ENCODE assay signal across 7 mouse cellular contexts in genomic region chr14:75844111-75844695, GRCm38 (mm10). TPM values are rescaled to one million over a fixed set of nuclear protein-coding genes. Genes with fewer than 3 reads are reported as not detected.
DNase-seq lines count a peak whose midpoint lies in the region; ATAC-seq and TF ChIP-seq lines count a peak whose summit lies in the region.

No protein-coding gene starts in this region.

- H3K79me2 ChIP-seq in CH12.LX (replicated peaks; ENCODE audit: control insufficient read depth, extremely low read depth, insufficient read depth, poor library complexity, severe bottlenecking) = peaks cover 13% of the 10 kb centered on the region

- TF ChIP-seq RAD21 in CH12.LX (IDR thresholded peaks at IDR 0.05; ENCODE audit: low read depth, low read length) = no peak

- in situ Hi-C loops in CH12.LX (cut with MboI; ENCODE audit: low pct_ligation_motif_present, low pct_unique_long_range_greater_than_20kb, low sequenced_read_pairs) (no loop called here), ES-E14 (cut with MboI; ENCODE audit: low sequenced_read_pairs in 2 of 2, unreplicated experiment in 2 of 2) (no loop called here)

- ATAC-seq in forebrain, postnatal 0 days = no peak
- ATAC-seq in liver, embryonic 16.5 days (ENCODE audit: low read depth) = no peak

- no peak for TF ChIP-seq EP300 in CH12.LX (IDR thresholded peaks at IDR 0.05; ENCODE audit: low read length)

- 5% methylated on average over 14 of the region's 14 CpGs for WGBS in forebrain, postnatal 0 days
- WGBS in liver, embryonic 16.5 days (ENCODE audit: insufficient replicate concordance) = 6% methylated on average over 14 of the region's 14 CpGs

- TF ChIP-seq POLR2A in CH12.LX (IDR thresholded peaks at IDR 0.05; ENCODE audit: low read depth, low read length) = no peak

- TF ChIP-seq CTCF in CH12.LX (conservative IDR thresholded peaks at IDR 0.05 in 1 of 2, IDR thresholded peaks at IDR 0.05 in 1 of 2; ENCODE audit: low read depth in 2 of 2, low read length in 2 of 2) = no peak
- no peak for TF ChIP-seq CTCF in forebrain, postnatal 0 days (IDR thresholded peaks at IDR 0.05; ENCODE audit: low read depth)

- H3K9me3 ChIP-seq in CH12.LX (replicated peaks; ENCODE audit: low read length) = no peaks in the 10 kb centered on the region
- H3K9me3 ChIP-seq in ES-E14 (ENCODE audit: control insufficient read depth, insufficient read depth, low read depth, low read length) = no peaks in the 10 kb centered on the region
- H3K9me3 ChIP-seq in forebrain, postnatal 0 days (ENCODE audit: low read length) = no peaks in the 10 kb centered on the region
- H3K9me3 ChIP-seq in liver, embryonic 16.5 days (replicated peaks; ENCODE audit: control insufficient read depth, low read length) = no peaks in the 10 kb centered on the region

- H3K27me3 ChIP-seq in CH12.LX (replicated peaks) = peaks cover 1% of the 10 kb centered on the region
- H3K27me3 ChIP-seq in forebrain, postnatal 0 days (ENCODE audit: insufficient read depth, low read length) = no peaks in the 10 kb centered on the region
- H3K27me3 ChIP-seq in liver, embryonic 16.5 days (ENCODE audit: control insufficient read depth, insufficient read depth, low read depth, low read length) = no peaks in the 10 kb centered on the region

- H3K9ac ChIP-seq in CH12.LX (ENCODE audit: insufficient read depth, low read depth) (peak overlapping the region; percentile 94), ES-E14 (ENCODE audit: insufficient read depth, low read depth, low read length, poor library complexity, severe bottlenecking) (peak overlapping the region; percentile 86)
- H3K9ac ChIP-seq in forebrain, postnatal 0 days = peak overlapping the region; percentile 95
- peak overlapping the region; percentile 94 for H3K9ac ChIP-seq in liver, embryonic 16.5 days (ENCODE audit: low read depth, low read length)

- H3K36me3 ChIP-seq in CH12.LX (replicated peaks in 1 of 2; ENCODE audit: control insufficient read depth in 1 of 2, insufficient read depth in 1 of 2, low read length in 1 of 2) (peaks cover 24 to 30% of the 10 kb centered on the region in 2 experiments), ES-E14 (ENCODE audit: control insufficient read depth, insufficient read depth, low read length, poor library complexity, severe bottlenecking) (peaks cover 24% of the 10 kb centered on the region)
- H3K36me3 ChIP-seq in forebrain, postnatal 0 days (ENCODE audit: insufficient read depth) = peaks cover 23% of the 10 kb centered on the region
- peaks cover 27% of the 10 kb centered on the region for H3K36me3 ChIP-seq in liver, embryonic 16.5 days (ENCODE audit: control insufficient read depth, insufficient read depth)

- peak overlapping the region; percentile 89 for H3K4me2 ChIP-seq in CH12.LX (ENCODE audit: insufficient read depth, low read depth, poor library complexity, severe bottlenecking)
- peak overlapping the region; percentile 76 for H3K4me2 ChIP-seq in forebrain, postnatal 0 days (ENCODE audit: low read depth)
- H3K4me2 ChIP-seq in liver, embryonic 16.5 days (ENCODE audit: low read depth, low read length) = peak overlapping the region; percentile 61

- H3K4me3 ChIP-seq in CH12.LX (replicated peaks in 1 of 3; ENCODE audit: low read depth in 2 of 3, low read length in 2 of 3, poor library complexity in 1 of 3) (peak overlapping the region; percentile 56 to 92 (median 89)), ES-E14 (ENCODE audit: insufficient read depth in 1 of 2, low read depth in 1 of 2, low read length in 2 of 2, poor library complexity in 1 of 2, severe bottlenecking in 1 of 2) (peak overlapping the region; percentile 80 to 96)
- peak overlapping the region; percentile 81 for H3K4me3 ChIP-seq in forebrain, postnatal 0 days (ENCODE audit: low read depth, low read length)
- peak overlapping the region; percentile 97 for H3K4me3 ChIP-seq in liver, embryonic 16.5 days (ENCODE audit: low read depth, low read length)

- H3K27ac ChIP-seq in CH12.LX (ENCODE audit: insufficient read depth, low read depth) (peak overlapping the region; percentile 56), ES-E14 (ENCODE audit: insufficient read depth, low read depth, low read length, poor library complexity, severe bottlenecking) (no peak overlapping the region)
- H3K27ac ChIP-seq in forebrain, postnatal 0 days (ENCODE audit: low read depth, low read length) = peak overlapping the region; percentile 98
- peak overlapping the region; percentile 99 for H3K27ac ChIP-seq in liver, embryonic 16.5 days (ENCODE audit: low read length)

- dilution Hi-C loops in CH12.LX (cut with MboI; ENCODE audit: extremely low pct_ligation_motif_present, extremely low pct_unique_long_range_greater_than_20kb, low sequenced_read_pairs) = no loop called here

- DNase-seq in CH12.LX (ENCODE audit: extremely low read depth) = no peak
- DNase-seq in ES-E14 (ENCODE audit: low read depth, low spot score) = no peak
- no peak for DNase-seq in forebrain, postnatal 0 days
- DNase-seq in urinary bladder, postnatal 10 days (ENCODE audit: low spot score) = no peak
- no peak for DNase-seq in frontal cortex, adult 2 months (ENCODE audit: extremely low spot score in 1 of 2, low spot score in 1 of 2)
- DNase-seq in ovary, postnatal 36 days (ENCODE audit: low spot score) = no peak

- peaks cover 0 to 28% of the 10 kb centered on the region in 2 experiments; a peak in 2 of 4 replicates for H3K4me1 ChIP-seq in CH12.LX (ENCODE audit: control insufficient read depth in 1 of 2, insufficient read depth in 2 of 2)
- peaks cover 0 to 3% of the 10 kb centered on the region in 2 experiments; a peak in 1 of 4 replicates for H3K4me1 ChIP-seq in ES-E14 (ENCODE audit: control insufficient read depth in 2 of 2, insufficient read depth in 2 of 2, low read length in 2 of 2, poor library complexity in 1 of 2)
- peaks cover 6% of the 10 kb centered on the region; the same call in 1 of the 2 replicates for H3K4me1 ChIP-seq in forebrain, postnatal 0 days (ENCODE audit: insufficient read depth)
- H3K4me1 ChIP-seq in liver, embryonic 16.5 days (ENCODE audit: control insufficient read depth, low read depth, low read length) = peaks cover 18% of the 10 kb centered on the region

TF ChIP-seq in CH12.LX, 34 proteins besides CTCF, POLR2A, EP300 and RAD21:
- no peak for TF ChIP-seq HCFC1 (IDR thresholded peaks at IDR 0.05; ENCODE audit: low read depth, low read length)
- TF ChIP-seq GABPA (IDR thresholded peaks at IDR 0.05; ENCODE audit: insufficient replicate concordance, low read depth, low read length) = no peak
- no peak for TF ChIP-seq USF1 (IDR thresholded peaks at IDR 0.05; ENCODE audit: low read depth, low read length)
- 0 out of 2 replicates have a peak, but pooled peaks have one; percentile 29 for TF ChIP-seq SIN3A (IDR thresholded peaks at IDR 0.05; ENCODE audit: low read length)
- no peak for TF ChIP-seq ZMIZ1 (IDR thresholded peaks at IDR 0.05; ENCODE audit: low read depth, low read length)
- TF ChIP-seq MAFK (IDR thresholded peaks at IDR 0.05; ENCODE audit: insufficient replicate concordance, low read length) = no peak

TF ChIP-seq in ES-E14, 5 proteins besides CTCF, POLR2A, EP300 and RAD21:
- TF ChIP-seq CHD2 (IDR thresholded peaks at IDR 0.05; ENCODE audit: low read depth, low read length) (no peak), HCFC1 (IDR thresholded peaks at IDR 0.05; ENCODE audit: borderline replicate concordance, insufficient read depth, low read length) (no peak), ZNF384 (IDR thresholded peaks at IDR 0.05; ENCODE audit: low read depth, low read length) (no peak), MAFK (IDR thresholded peaks at IDR 0.05; ENCODE audit: insufficient read depth, low read depth, low read length) (no peak), ZC3H11A (IDR thresholded peaks at IDR 0.05; ENCODE audit: borderline replicate concordance, low read depth, low read length) (no peak)

RNA-seq across cellular contexts. Expression of gene Tpt1, which starts 0.7 kb away (rescaled TPM):
- total RNA-seq in CH12.LX (2012; rRNA removed) (698 and 751 TPM in 2 replicates), CH12.LX (2014; rRNA removed) (1,876 and 2,057 TPM in 2 replicates), ES-E14 (2012; rRNA removed) (592 and 613 TPM in 2 replicates)
- 1,607 and 1,716 TPM in 2 replicates for polyA plus RNA-seq in CH12.LX (2012; ENCODE audit: insufficient read length, low read depth)
- total RNA-seq in forebrain, postnatal 0 days (2014; rRNA removed) = 738 and 1,020 TPM in 2 replicates
- 708 and 819 TPM in 2 replicates for polyA plus RNA-seq in forebrain, postnatal 0 days (2015; fragmentation: Nextera tagmentation; extraction: Ambion mirVana)
- polyA plus RNA-seq in liver, embryonic 16.5 days (2015; fragmentation: Nextera tagmentation; extraction: Ambion mirVana) = 462 and 509 TPM in 2 replicates
- 908 and 941 TPM in 2 replicates for polyA plus RNA-seq in frontal cortex, adult 2 months (2012; rRNA removed)

RNA-seq across cellular contexts. Expression of gene Slc25a30, which starts 57.4 kb away (rescaled TPM):
- total RNA-seq in CH12.LX (2012; rRNA removed) (10.7 and 18.2 TPM in 2 replicates), CH12.LX (2014; rRNA removed) (15.5 and 17.0 TPM in 2 replicates), ES-E14 (2012; rRNA removed) (5.1 and 9.2 TPM in 2 replicates)
- 8.3 and 9.6 TPM in 2 replicates for polyA plus RNA-seq in CH12.LX (2012; ENCODE audit: insufficient read length, low read depth)
- total RNA-seq in forebrain, postnatal 0 days (2014; rRNA removed) = 20.1 and 27.4 TPM in 2 replicates
- 4.7 and 7.0 TPM in 2 replicates for polyA plus RNA-seq in forebrain, postnatal 0 days (2015; fragmentation: Nextera tagmentation; extraction: Ambion mirVana)
- 1.3 and 1.6 TPM in 2 replicates for polyA plus RNA-seq in liver, embryonic 16.5 days (2015; fragmentation: Nextera tagmentation; extraction: Ambion mirVana)
- 7.3 and 8.1 TPM in 2 replicates for polyA plus RNA-seq in frontal cortex, adult 2 months (2012; rRNA removed)
